Mouse (Mus musculus) urinary bladder, postnatal 14 days (tissue): ENCODE results near the gene Stat4.
"Not testable (repeated sequence)": the region's sequence is repeated elsewhere in the genome, so short reads cannot be mapped to it uniquely, and the experiment has no call there.

Source experiments
- DNase-seq: peaks from one replicate; pipeline ENCODE4 v3.0.0; 2021; ENCODE audit warnings: low spot score

Gene Stat4

GRCm38 (mm10) chr1:52034816-52035752 lies 48.1 kb downstream of the Stat4 start:
- no peak for DNase-seq

DNA sequence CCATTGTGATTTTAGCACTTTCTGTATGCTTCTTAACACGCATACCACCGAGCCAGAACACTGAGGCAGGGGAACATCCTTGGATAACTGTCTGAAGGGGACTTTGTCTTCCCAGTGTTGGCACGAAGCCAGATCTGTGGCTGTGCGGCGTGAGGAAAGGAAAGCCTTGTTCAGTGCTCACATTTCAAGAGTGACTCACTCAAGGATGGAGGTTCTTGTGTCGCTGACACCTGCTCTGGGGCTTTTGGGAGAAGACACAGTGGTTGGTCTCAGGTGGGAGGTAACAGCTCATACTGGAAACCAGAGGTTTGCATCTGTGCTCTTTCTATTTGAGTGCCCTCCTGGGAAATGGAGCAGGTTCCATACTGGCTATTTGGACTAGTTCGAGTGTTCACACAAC lies 52.2 kb downstream of the Stat4 start:
- DNase-seq = no peak

DNA sequence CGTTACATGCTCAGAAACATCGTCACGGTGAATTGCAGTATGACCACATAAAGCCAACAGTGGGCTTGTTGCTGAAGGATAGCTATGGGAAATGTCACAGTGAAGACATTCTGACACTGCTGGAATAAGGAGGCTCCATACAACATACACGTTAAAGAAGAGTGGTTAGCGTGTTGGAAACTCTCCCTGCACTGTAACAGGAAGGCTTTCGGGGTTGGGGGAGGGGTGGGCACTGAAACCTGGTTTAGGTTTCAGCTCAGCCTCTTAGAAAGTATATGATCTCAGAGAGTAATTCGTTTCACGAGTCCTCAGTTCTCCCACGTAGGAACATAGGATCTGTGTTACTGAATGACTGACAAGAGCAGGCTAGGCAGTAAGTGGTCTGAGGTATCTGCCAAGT lies 52.7 kb downstream of the Stat4 start:
- no peak for DNase-seq

DNA sequence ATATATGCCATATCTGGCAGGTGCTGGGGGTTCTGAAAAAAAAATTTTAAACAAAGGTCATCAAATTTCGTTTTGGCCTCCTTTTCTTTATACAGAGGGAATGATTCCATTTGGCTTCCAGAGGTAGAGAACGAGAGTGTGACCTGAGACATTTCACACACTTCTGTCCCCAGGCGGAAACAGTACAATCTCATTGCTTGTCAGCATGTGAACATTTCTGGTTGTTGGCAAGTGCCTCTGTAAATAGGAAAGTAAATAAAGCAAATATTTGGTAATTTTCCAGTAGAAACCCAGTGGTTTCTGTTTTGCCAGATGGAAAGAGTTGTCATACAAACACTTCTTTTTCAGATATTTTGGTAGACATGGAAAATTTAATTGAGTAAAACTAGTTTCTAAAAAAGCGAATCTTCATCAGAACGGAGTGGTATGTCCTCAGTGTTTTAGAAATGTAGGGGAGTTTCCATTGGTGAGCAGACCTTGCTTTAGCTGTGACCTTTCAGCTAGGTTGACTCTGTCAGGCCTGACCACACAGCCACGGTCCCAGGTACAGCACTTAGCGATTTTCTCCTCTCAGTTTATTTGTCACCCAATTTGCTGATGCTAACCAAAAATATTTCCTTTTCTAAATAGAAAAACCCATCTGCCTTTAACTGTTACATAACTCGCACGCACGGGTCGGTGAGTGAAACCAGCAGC lies 53.6 kb downstream of the Stat4 start:
- DNase-seq = no peak

DNA sequence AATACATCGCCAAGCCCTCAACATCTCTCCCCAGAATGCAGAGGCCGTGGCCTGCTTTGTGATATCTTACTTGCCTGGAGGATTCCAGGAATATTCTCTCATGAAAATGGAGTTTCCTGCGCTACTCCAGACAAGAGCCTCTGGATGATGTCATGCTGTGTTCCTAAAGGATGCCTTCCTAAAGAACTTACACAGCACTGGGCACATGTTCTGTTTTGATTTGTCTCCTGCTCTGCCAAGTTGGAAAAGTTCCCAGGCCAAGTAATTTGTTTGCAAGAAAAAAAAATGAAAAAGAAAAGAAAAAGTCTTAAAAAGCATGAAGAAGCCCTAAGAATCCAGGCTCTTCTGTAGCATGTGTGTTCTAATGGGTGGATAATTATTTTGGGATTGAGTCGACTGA lies 56.2 kb downstream of the Stat4 start:
- DNase-seq = no peak

DNA sequence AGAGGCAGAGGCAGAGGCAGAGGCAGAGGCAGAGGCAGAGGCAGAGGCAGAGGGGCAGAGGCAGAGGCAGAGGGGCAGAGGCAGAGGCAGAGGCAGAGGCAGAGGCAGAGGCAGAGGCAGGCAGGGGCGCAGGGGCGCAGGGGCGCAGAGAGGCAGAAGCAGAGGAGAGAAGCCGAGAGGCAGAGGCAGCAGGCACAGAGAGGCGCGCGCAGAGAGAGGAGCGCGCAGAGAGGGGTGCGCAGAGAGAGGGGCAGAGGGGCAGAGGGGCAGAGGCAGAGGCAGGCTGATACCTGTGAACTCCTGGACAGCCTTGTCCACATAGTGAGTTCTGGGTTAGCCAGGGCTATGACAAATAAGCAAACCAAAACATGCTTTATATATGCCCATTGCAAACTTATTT lies 59.9 kb downstream of the Stat4 start:
- not testable (repeated sequence) for DNase-seq

- DNase-seq = no peak
These were observed 61.8 kb downstream of the Stat4 start for GRCm38 (mm10) chr1:52048711-52049110.

DNA sequence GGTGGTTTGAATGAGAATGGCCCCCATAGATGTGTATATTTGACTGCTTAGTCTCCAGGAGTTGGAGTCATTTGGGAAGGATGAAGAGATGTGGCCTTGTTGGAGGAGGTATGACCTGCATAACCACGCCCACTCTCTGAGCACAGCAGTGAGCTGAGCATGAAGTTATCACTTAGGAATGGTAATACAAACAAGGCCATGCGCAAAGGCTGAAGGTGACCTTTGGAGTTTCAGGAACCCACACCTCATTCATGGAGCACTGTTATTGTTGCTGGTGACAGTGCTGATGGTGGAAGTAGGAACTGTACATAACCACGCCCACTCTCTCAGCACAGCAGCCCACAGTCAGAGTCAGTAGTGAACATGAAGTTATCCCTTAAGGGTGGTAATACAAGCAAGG lies 62.9 kb downstream of the Stat4 start:
- no peak for DNase-seq

DNA sequence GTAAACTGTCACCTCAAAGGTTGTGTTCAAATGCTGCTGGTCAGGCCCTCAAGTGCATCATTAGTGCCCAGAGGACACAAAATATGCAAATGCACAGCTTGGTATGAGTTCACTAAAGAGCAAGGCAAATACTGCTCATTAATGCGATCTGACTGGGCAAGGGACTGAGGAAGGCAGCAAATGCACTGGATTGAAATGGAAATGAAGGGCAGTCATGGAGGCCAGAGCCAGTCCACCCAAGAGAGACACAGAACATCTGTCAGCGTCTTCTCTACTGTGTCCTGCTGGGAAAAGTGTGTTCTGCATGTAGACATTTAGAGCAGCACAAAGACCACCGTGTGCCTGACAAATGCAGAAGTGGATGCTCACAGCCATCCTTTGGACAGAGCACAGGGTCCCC lies 64.6 kb downstream of the Stat4 start:
- no peak for DNase-seq

DNA sequence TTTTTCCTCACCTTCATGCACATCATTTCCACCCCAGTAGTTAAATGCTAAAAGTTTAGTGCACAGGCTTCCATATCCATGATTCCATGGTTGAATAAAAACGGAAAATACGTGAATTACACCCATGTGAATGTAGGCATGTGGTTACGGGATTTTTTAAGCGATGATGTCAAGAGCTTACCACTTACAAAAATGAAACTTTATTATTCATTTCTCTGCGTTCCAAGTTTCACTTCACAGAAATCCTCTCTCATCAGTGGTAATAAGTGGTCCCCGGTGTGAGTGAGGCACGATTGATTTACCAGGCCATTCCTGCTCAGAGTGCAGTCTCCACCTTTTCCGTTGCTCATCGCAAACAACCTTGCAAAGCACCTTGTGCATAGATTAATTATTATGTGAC lies 66.0 kb downstream of the Stat4 start:
- no peak for DNase-seq

DNA sequence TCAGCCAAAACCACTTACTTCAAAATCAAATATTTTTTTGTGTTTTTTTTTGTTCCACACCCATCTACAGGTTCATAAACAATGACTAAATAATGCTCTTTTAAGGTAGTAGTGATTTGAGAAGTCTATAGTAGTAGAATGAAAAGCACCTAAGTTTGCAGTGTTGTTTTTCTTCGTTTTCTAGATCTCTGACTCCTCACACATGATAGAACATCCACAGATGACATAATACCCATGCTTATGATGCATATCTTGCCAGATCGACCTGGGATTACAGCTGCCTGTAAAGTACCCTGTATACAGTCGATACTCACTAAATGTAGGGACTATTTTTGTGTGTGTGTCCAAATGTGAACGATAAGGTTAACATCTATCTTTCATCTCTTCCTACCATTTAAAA lies 69.0 kb downstream of the Stat4 start:
- no peak for DNase-seq

- no peak for DNase-seq
These were observed 70.2 kb downstream of the Stat4 start for GRCm38 (mm10) chr1:52057153-52057552.

GRCm38 (mm10) chr1:52066276-52066675 lies 79.3 kb downstream of the Stat4 start:
- DNase-seq = no peak

GRCm38 (mm10) chr1:52066694-52067093 lies 79.7 kb downstream of the Stat4 start:
- no peak for DNase-seq

- DNase-seq = no peak
These were observed 92.9 kb downstream of the Stat4 start for GRCm38 (mm10) chr1:52079724-52080367.

DNA sequence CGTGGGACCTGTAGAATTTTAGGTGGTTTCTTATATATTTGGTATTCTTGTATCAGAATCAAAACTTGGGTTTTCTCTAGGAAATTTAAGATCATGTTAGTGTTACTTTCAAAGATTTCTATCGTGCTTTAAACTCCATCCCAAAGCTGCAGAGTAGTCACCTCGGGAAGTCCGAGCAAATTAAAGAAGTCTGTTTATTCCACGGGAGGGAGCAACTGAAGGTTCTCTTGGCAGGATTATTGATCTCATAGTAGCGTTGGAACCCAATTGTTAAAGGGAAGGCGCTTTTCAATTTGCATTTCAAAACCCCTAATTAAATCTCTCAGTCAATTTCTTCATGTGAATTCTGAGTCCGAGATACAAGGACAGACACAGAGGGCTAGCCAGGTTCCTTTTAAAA lies 93.4 kb downstream of the Stat4 start:
- DNase-seq = no peak

GRCm38 (mm10) chr1:52086236-52086635 lies 99.3 kb downstream of the Stat4 start:
- DNase-seq = no peak

DNA sequence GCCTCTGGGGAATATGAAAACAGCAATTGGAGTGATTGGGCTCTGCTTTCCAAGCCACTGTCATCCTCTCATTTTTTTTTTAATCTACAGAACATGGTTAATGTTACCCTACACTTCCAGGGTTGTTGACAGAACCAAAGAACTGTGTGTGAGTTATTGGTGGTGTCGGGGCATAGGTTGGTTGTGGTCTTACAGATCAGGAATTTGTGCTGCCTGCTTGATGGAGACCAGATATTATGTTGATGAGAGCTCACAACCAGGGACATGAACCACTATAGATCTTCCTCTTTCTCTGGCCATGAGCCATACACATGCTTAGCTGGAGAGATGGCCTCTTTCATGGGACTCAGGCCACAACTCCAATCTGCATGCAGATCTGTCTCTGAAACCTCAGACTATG lies 100.2 kb downstream of the Stat4 start:
- DNase-seq = no peak

GRCm38 (mm10) chr1:52088634-52089033 lies 101.7 kb downstream of the Stat4 start:
- DNase-seq = peak; percentile 42

DNA sequence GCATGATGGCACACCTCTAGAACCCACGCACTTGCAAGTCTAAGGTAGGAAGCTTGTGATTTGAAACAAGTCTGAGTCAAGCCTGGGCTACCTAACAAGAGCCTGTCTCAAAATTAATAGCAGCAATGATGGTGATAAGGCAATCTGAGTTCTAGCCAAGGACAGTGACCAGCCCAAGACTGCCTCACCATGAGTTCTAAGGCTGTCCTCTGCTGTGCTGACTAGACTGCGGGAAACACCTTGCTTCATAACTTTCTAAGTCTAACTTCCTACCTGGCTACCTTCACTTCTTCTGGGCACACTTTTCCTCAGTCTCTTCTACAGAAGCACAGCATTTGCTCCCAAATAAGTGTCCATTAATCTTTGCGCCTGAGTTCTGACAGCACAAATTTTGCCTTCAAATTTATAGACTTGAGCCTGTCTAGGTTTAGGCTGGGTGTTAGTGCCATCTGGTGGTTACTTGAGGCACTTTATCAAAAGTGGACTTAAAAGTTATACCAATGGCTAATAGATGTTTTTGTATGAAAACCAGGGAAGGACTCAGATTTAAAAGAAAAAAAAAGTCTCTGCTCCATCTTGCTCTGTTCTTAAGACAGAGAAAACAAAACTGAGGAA lies 111.8 kb downstream of the Stat4 start:
- peak; percentile 49 for DNase-seq

GRCm38 (mm10) chr1:52100496-52100895 lies 113.5 kb downstream of the Stat4 start:
- no peak for DNase-seq

- no peak for DNase-seq
These were observed 115.8 kb downstream of the Stat4 start for GRCm38 (mm10) chr1:52102795-52103194.
